Mouse (Mus musculus) activated CD4-positive, CD25-positive, alpha-beta regulatory T cell, adult 9 weeks (primary cell): ENCODE data around the gene Spata25. TPM values are rescaled to one million over a fixed set of nuclear protein-coding genes. Genes with fewer than 3 reads are reported as not detected.

Experiments
- polyA plus RNA-seq: library from polyadenylated mRNA; unstranded; fragments of 100-300 nt; shearing (Covaris generic); gene quantifications from one replicate; pipeline ENCODE4 v1.2.1, GENCODE M21; 2017

Gene Spata25
- 0.60 TPM for polyA plus RNA-seq

GRCm38 (mm10) chr2:164828437-164828836 lies at the start of gene Spata25:
TSS of gene Spata25 (minus strand) at chr2:164828537.

GRCm38 (mm10) chr2:164857101-164857821 lies 28.9 kb upstream of the Spata25 start, which contains the start of gene Pltp:
TSS of gene Pltp (minus strand) at chr2:164857711.

GRCm38 (mm10) chr2:164833314-164833959 lies 5.1 kb upstream of the Spata25 start, which contains the start of gene Neurl2:
TSS of gene Neurl2 (minus strand) at chr2:164833456.

GRCm38 (mm10) chr2:164832748-164833301 lies 4.5 kb upstream of the Spata25 start, which contains the start of gene Ctsa:
TSS of gene Ctsa (plus strand) at chr2:164832873.

GRCm38 (mm10) chr2:164822636-164823165 lies 5.6 kb downstream of the Spata25 start, which contains the start of gene Zswim1:
TSS of gene Zswim1 (plus strand) at chr2:164822686.

GRCm38 (mm10) chr2:164804533-164805331 lies 23.6 kb downstream of the Spata25 start, which contains the start of the genes Acot8 and Zswim3:
TSS of gene Acot8 (minus strand) at chr2:164804882.
TSS of gene Zswim3 (plus strand) at chr2:164805098.

GRCm38 (mm10) chr2:164785481-164786387 lies 42.6 kb downstream of the Spata25 start, which contains the start of gene Snx21:
TSS of gene Snx21 (plus strand) at chr2:164785823.

GRCm38 (mm10) chr2:164779481-164780086 lies 48.8 kb downstream of the Spata25 start, which contains the start of gene Tnnc2:
TSS of gene Tnnc2 (minus strand) at chr2:164779967.

Other genes starting within 250 kb of the Spata25 start
- gene Wfdc6a, start 243.1 kb downstream of the Spata25 start, polyA plus RNA-seq, result not detected
- gene Eppin, start 234.9 kb downstream of the Spata25 start, polyA plus RNA-seq, result not detected
- not detected for gene Wfdc6b, start 215.0 kb downstream of the Spata25 start, polyA plus RNA-seq
- not detected for gene Wfdc8, start 214.9 kb downstream of the Spata25 start, polyA plus RNA-seq
- gene Wfdc16, start 189.7 kb downstream of the Spata25 start, polyA plus RNA-seq, result not detected
- gene Wfdc10, start 172.5 kb downstream of the Spata25 start, polyA plus RNA-seq, result not detected
- not detected for gene Wfdc9, start 172.0 kb downstream of the Spata25 start, polyA plus RNA-seq
- not detected for gene Wfdc11, start 154.4 kb downstream of the Spata25 start, polyA plus RNA-seq
- gene Wfdc13, start 143.4 kb downstream of the Spata25 start, polyA plus RNA-seq, result not detected
- gene Spint4, start 130.0 kb downstream of the Spata25 start, polyA plus RNA-seq, result not detected
- gene Spint5, start 113.2 kb downstream of the Spata25 start, polyA plus RNA-seq, result not detected
- gene Wfdc3, start 82.6 kb downstream of the Spata25 start, polyA plus RNA-seq, result not detected
- gene Dnttip1, start 82.6 kb downstream of the Spata25 start, polyA plus RNA-seq, result 13.0 TPM
- gene Ube2c, start 58.6 kb downstream of the Spata25 start, polyA plus RNA-seq, result 18.4 TPM
- gene Tnnc2, start 48.6 kb downstream of the Spata25 start, polyA plus RNA-seq, result not detected
- gene Snx21, start 42.7 kb downstream of the Spata25 start, polyA plus RNA-seq, result 8.1 TPM
- 42.7 TPM for gene Acot8, start 23.7 kb downstream of the Spata25 start, polyA plus RNA-seq
- 9.2 TPM for gene Zswim3, start 23.4 kb downstream of the Spata25 start, polyA plus RNA-seq
- 26.5 TPM for gene Zswim1, start 5.9 kb downstream of the Spata25 start, polyA plus RNA-seq
- gene Ctsa, start 4.3 kb upstream of the Spata25 start, polyA plus RNA-seq, result 202 TPM
- 1.9 TPM for gene Neurl2, start 4.9 kb upstream of the Spata25 start, polyA plus RNA-seq
- gene Pltp, start 29.2 kb upstream of the Spata25 start, polyA plus RNA-seq, result 0.87 TPM
- 123 TPM for gene Pcif1, start 50.8 kb upstream of the Spata25 start, polyA plus RNA-seq
- 45.3 TPM for gene Zfp335, start 83.2 kb upstream of the Spata25 start, polyA plus RNA-seq
- gene Mmp9, start 112.2 kb upstream of the Spata25 start, polyA plus RNA-seq, result 13.8 TPM
- 0.28 TPM for gene Slc12a5, start 132.3 kb upstream of the Spata25 start, polyA plus RNA-seq
- gene Ncoa5, start 206.3 kb upstream of the Spata25 start, polyA plus RNA-seq, result 55.5 TPM
- gene Cd40, start 227.1 kb upstream of the Spata25 start, polyA plus RNA-seq, result 1.4 TPM